Mouse (Mus musculus) kidney, postnatal 0 days (tissue): ENCODE results near the gene Ptf1a. TPM values are rescaled to one million over a fixed set of nuclear protein-coding genes. Genes with fewer than 3 reads are reported as not detected.

ENCODE experiments used
- ATAC-seq: fragments of 200-750 bp; cut with Nextera tagmentation; replicated peaks from 2 replicates; pipeline ENCODE4 v1.8.0; 2017; ENCODE audit warnings: low read depth, moderate number of reproducible peaks, moderate TSS enrichment, moderate library complexity; ENCODE audit not compliant: low FRiP score
- DNase-seq: peaks from one replicate; pipeline ENCODE4 v3.0.0-alpha.2; 2016; ENCODE audit warnings: low spot score
- H3K27ac ChIP-seq: fragments of 300-500 bp; sonication (generic); 2 replicates; pipeline ENCODE4 v1.5.1; 2014; ENCODE audit warnings: mild to moderate bottlenecking
- H3K27me3 ChIP-seq: fragments of 300-500 bp; sonication (generic); 2 replicates; pipeline ENCODE4 v1.6.1; 2014; ENCODE audit warnings: low read length, mixed read lengths; ENCODE audit not compliant: insufficient read depth
- H3K36me3 ChIP-seq: fragments of 300-500 bp; sonication (generic); 2 replicates; pipeline ENCODE4 v1.6.1; 2014; ENCODE audit warnings: low read length, mixed read lengths; ENCODE audit not compliant: insufficient read depth
- H3K4me1 ChIP-seq: fragments of 300-500 bp; sonication (generic); replicated peaks from 2 replicates; pipeline ENCODE4 v1.6.1; 2014; ENCODE audit warnings: antibody characterized with exemption, low read length, mixed read lengths; ENCODE audit not compliant: insufficient read depth
- H3K4me2 ChIP-seq: fragments of 300-500 bp; sonication (generic); 2 replicates; pipeline ENCODE4 v1.6.1; 2014; ENCODE audit warnings: mild to moderate bottlenecking, low read length, moderate library complexity, mixed read lengths
- H3K4me3 ChIP-seq: fragments of 300-500 bp; sonication (generic); replicated peaks from 2 replicates; pipeline ENCODE4 v1.5.1; 2014; ENCODE audit warnings: low read depth, low read length
- H3K9ac ChIP-seq: fragments of 300-500 bp; sonication (generic); 2 replicates; pipeline ENCODE4 v1.6.1; 2014; ENCODE audit warnings: low read depth, low read length
- H3K9me3 ChIP-seq: fragments of 300-500 bp; sonication (generic); replicated peaks from 2 replicates; pipeline ENCODE4 v1.6.1; 2016; ENCODE audit warnings: low read length, inconsistent platforms, mixed read lengths
- CTCF ChIP-seq: IDR thresholded peaks from 2 replicates; pipeline ENCODE4 v1.5.1; 2016; ENCODE audit warnings: antibody characterized with exemption, low read depth, mild to moderate bottlenecking, moderate library complexity
- WGBS: fragments of 180-500 bp; shearing (Covaris S2); extraction: QIAGEN DNeasy Blood & Tissue Kit; methylation state at CpG from one replicate; pipeline ENCODE4 v1.1.7; 2014; 5-methylcytosine and 5-hydroxymethylcytosine counted together
- polyA plus RNA-seq: library from polyadenylated mRNA; unstranded; fragments of >200 nt; fragmentation: Nextera tagmentation; extraction: Ambion mirVana; gene quantifications from 2 replicates; pipeline ENCODE4 v1.2.1, GENCODE M21; 2015

Gene Ptf1a
- polyA plus RNA-seq, 1 experiment from 2014 or later, result not detected

GRCm38 (mm10) chr2:19431186-19431585 is 14.3 kb upstream of the Ptf1a start:
- Histone ChIP-seq H3K27me3 (peaks cover 52% of the 10 kb centered on the region), H3K9me3 (no peaks in the 10 kb centered on the region), H3K9ac (no peak overlapping the region), H3K27ac (no peak overlapping the region), H3K4me2 (0 out of 2 replicates have a peak overlapping the region, but pooled peaks have one; percentile 18), H3K4me1 (no peaks in the 10 kb centered on the region), H3K36me3 (no peaks in the 10 kb centered on the region), H3K4me3 (no peak overlapping the region)
- no peak for ATAC-seq
- TF ChIP-seq CTCF, result peak; percentile 41; the same call in 1 of the 2 replicates
- WGBS, result 2% methylated on average over 18 of the region's 18 CpGs
- no peak for DNase-seq

GRCm38 (mm10) chr2:19431614-19432323 is 13.7 kb upstream of the Ptf1a start:
- no peak overlapping the region for H3K4me2 ChIP-seq
- TF ChIP-seq CTCF, result no peak
- no peak overlapping the region for H3K4me3 ChIP-seq
- H3K4me1 ChIP-seq, result no peaks in the 10 kb centered on the region
- DNase-seq (no peak), ATAC-seq (no peak; the same call in 1 of the 2 replicates)
- H3K27me3 ChIP-seq, result peaks cover 52% of the 10 kb centered on the region
- no peaks in the 10 kb centered on the region for H3K36me3 ChIP-seq
- no peak overlapping the region for H3K9ac ChIP-seq
- no peaks in the 10 kb centered on the region for H3K9me3 ChIP-seq
- WGBS, result under 1% methylated on average over 41 of the region's 41 CpGs
- H3K27ac ChIP-seq, result no peak overlapping the region

DNA sequence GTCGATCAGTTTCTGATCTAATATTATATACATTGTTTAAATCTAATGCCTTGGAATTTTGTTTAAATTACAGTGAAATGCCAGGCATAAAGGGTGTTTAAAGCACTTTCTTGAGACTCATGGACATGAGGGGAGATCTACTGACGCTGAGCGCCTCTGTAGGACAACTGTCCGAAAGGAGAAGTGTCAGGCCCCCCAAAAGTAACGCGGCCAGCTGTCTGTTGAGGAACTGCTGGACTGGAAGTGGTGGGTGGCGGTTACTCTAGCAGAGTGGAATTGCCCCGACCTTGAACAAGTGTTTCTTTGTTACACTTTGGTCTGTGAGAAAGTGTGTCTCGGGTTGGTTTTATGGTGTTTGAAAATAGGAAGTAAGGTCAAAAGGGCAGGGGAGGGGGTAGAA is 1.1 kb upstream of the Ptf1a start:
- TF ChIP-seq CTCF, result no peak
- ATAC-seq (no peak), DNase-seq (no peak)
- Histone ChIP-seq H3K4me3 (no peak overlapping the region), H3K27me3 (peaks cover 54% of the 10 kb centered on the region), H3K4me1 (0 out of 2 replicates have a peak, but pooled peaks cover 5% of the 10 kb centered on the region), H3K4me2 (no peak overlapping the region), H3K9ac (no peak overlapping the region), H3K36me3 (no peaks in the 10 kb centered on the region), H3K27ac (no peak overlapping the region), H3K9me3 (no peaks in the 10 kb centered on the region)
- 2% methylated on average over 9 of the region's 9 CpGs for WGBS

- 0 out of 2 replicates have a peak, but pooled peaks cover 5% of the 10 kb centered on the region for H3K4me1 ChIP-seq
- H3K36me3 ChIP-seq, result no peaks in the 10 kb centered on the region
- no peaks in the 10 kb centered on the region for H3K9me3 ChIP-seq
- under 1% methylated on average over 62 of the region's 67 CpGs for WGBS
- H3K4me2 ChIP-seq, result peak overlapping the region; percentile 21
- peak overlapping the region; percentile 18; the same call in 1 of the 2 replicates for H3K4me3 ChIP-seq
- no peak overlapping the region for H3K9ac ChIP-seq
- peaks cover 65% of the 10 kb centered on the region for H3K27me3 ChIP-seq
- H3K27ac ChIP-seq, result no peak overlapping the region
- no peak for ATAC-seq
- no peak for TF ChIP-seq CTCF
- no peak for DNase-seq
Measured at GRCm38 (mm10) chr2:19445871-19446501, 523 bp downstream of the Ptf1a start.

GRCm38 (mm10) chr2:19446746-19447145 is 1.3 kb downstream of the Ptf1a start:
- peaks cover 71% of the 10 kb centered on the region for H3K27me3 ChIP-seq
- H3K4me2 ChIP-seq, result no peak overlapping the region
- ATAC-seq (no peak), DNase-seq (no peak)
- no peaks in the 10 kb centered on the region for H3K9me3 ChIP-seq
- WGBS, result 4% methylated on average over 7 of the region's 7 CpGs
- no peaks in the 10 kb centered on the region for H3K36me3 ChIP-seq
- no peak overlapping the region for H3K9ac ChIP-seq
- no peak overlapping the region for H3K27ac ChIP-seq
- H3K4me1 ChIP-seq, result 0 out of 2 replicates have a peak, but pooled peaks cover 5% of the 10 kb centered on the region
- TF ChIP-seq CTCF, result no peak
- no peak overlapping the region for H3K4me3 ChIP-seq

DNA sequence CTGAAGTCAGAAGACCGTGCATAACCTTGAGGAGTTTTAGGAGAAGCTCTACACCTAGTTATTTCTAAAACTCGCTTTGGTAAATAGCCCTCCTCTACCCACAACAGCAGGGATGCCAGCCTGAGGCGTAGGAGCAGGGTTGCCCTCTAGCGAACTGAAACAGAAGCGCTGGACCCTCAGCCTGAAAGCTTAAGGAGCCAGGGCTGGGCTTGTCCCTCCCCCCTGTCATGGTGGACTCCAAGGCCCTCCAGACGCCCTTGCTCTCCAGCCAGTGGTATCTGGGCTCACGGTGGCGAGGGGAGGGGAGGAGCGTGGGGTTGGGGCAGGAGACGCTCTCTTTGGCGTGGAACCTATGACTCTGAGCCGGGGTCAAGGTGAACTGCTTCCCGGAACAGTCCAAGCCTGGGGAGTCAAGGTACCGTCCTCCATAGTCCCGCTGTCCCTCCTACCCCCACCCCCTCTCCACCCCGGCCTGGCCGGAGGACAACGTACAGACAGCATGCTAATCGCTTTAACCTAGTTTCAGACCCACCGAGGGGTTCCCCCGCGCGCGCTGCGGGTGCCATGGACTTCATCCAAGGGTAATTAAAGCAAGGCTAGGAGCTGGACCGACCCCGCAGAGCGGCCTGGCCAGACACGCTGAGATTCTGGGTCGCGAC is 2.7 kb downstream of the Ptf1a start:
- Histone ChIP-seq H3K27me3 (peaks cover 85% of the 10 kb centered on the region), H3K27ac (no peak overlapping the region), H3K4me3 (peak overlapping the region; percentile 12; the same call in 1 of the 2 replicates), H3K4me1 (0 out of 2 replicates have a peak, but pooled peaks cover 5% of the 10 kb centered on the region), H3K9me3 (no peaks in the 10 kb centered on the region), H3K36me3 (no peaks in the 10 kb centered on the region), H3K9ac (no peak overlapping the region), H3K4me2 (peak overlapping the region; percentile 32)
- WGBS, result 2% methylated on average over 31 of the region's 31 CpGs
- peak; percentile 41; the same call in 1 of the 2 replicates for TF ChIP-seq CTCF
- peak; percentile 40 for DNase-seq
- no peak; the same call in 1 of the 2 replicates for ATAC-seq
